Mouse (Mus musculus): ENCODE data around the gene Dkk3. TPM values are rescaled to one million over a fixed set of nuclear protein-coding genes. Genes with fewer than 3 reads are reported as not detected.

The Dkk3 gene
- total RNA-seq, 4 experiments from 2014 or later, result 22.5 to 28.9 (median 24.0) TPM

Other genes with a start within 250 kb of the Dkk3 start
- gene Usp47, start 135.6 kb downstream of the Dkk3 start, total RNA-seq (2022), result 10 to 100 TPM; 65.9 to 71.9 (median 67.5) TPM
- gene Mical2, start 66.8 kb upstream of the Dkk3 start, total RNA-seq (2022), result 10 to 100 TPM in 2 of 4 experiments, 1 to 10 TPM in 2; 7.7 to 16.3 (median 10.9) TPM

All from adrenal gland, adult 8-10 months (tissue).